Mouse (Mus musculus) mammary gland, adult 2 months (tissue): ENCODE data around the gene Gm6358. TPM values are rescaled to one million over a fixed set of nuclear protein-coding genes. Genes with fewer than 3 reads are reported as not detected.

Experiments
- polyA plus RNA-seq: library from polyadenylated mRNA; depleted of rRNA; stranded (reverse); fragments of >200 nt; gene quantifications from 2 replicates; pipeline ENCODE4 v1.2.3, GENCODE M21; 2012; ENCODE audit warnings: low replicate concordance; rRNA removed

Gene Gm6358
- polyA plus RNA-seq: not detected in 2 replicates

DNA sequence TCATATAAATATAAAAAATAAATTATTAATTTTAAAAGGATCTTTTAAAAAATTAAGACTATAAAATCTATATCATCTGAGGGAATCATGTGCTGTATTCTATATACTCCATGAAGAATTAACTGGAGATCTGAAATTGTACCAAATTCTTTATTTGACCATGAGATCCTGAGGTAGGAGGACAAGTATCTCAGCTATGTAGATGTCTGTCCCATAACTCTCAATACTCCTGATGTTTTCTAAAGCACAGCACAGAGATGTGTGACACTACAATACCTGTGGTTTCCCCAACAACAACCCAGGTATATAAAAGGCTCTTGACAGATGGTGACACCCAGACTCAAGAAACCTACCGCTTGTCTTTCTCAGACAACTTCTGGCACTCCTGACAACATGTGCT lies at the start of gene Gm6358:
TSS of gene Gm6358 (plus strand) at position 301 of the 400 bp plus-strand sequence.

GRCm38 (mm10) chr16:89150786-89151185 lies 10.1 kb downstream of the Gm6358 start, which contains the start of gene Gm10061:
Gm10061 (plus strand) TSS chr16:89151086.

GRCm38 (mm10) chr16:89157652-89158051 lies 17.0 kb downstream of the Gm6358 start, which contains the start of gene Gm9789:
Gm9789 (plus strand) TSS chr16:89157952.

GRCm38 (mm10) chr16:89169190-89169589 lies 28.5 kb downstream of the Gm6358 start, which contains the start of gene Gm7735:
Gm7735 (plus strand) TSS chr16:89169490.

DNA sequence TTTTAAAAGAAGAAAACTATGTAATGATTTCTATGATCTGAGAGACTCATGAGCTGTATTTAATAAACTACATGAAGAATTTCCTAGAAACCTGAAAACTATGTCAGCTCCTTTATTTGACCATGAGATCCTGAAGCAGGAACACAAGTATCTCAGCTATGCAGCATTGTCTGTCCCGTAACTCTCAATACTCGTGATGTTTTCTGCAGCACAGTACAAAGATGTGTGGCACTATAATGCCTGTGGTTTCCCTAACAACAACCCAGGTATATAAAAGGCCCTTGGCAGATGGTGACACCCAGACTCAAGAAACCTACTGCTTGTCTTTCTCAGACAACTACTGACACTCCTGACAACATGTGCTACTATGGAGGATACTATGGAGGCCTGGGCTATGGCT lies 33.8 kb downstream of the Gm6358 start, which contains the start of gene 1110057P08Rik:
TSS of gene 1110057P08Rik (plus strand) at position 301 of the 400 bp plus-strand sequence.

Other genes starting within 250 kb of the Gm6358 start
- not detected in 2 replicates for gene Krtap19-5, start 244.4 kb upstream of the Gm6358 start, polyA plus RNA-seq
- gene Krtap19-9b, start 208.6 kb upstream of the Gm6358 start, polyA plus RNA-seq: not detected in 2 replicates
- gene Krtap16-3, start 178.0 kb upstream of the Gm6358 start, polyA plus RNA-seq: not detected in 2 replicates
- gene Krtap22-2, start 130.1 kb upstream of the Gm6358 start, polyA plus RNA-seq: not detected in 2 replicates
- gene Gm10229, start 125.6 kb upstream of the Gm6358 start, polyA plus RNA-seq: not detected in 2 replicates
- not detected in 2 replicates for gene Krtap6-1, start 109.2 kb upstream of the Gm6358 start, polyA plus RNA-seq
- not detected in 2 replicates for gene Gm10228, start 99.4 kb upstream of the Gm6358 start, polyA plus RNA-seq
- not detected in 2 replicates for gene Krtap6-5, start 93.0 kb upstream of the Gm6358 start, polyA plus RNA-seq
- not detected in 2 replicates for gene 1110025L11Rik, start 76.8 kb upstream of the Gm6358 start, polyA plus RNA-seq
- not detected in 2 replicates for gene Krtap6-3, start 56.8 kb upstream of the Gm6358 start, polyA plus RNA-seq
- gene Gm10061, start 10.2 kb downstream of the Gm6358 start, polyA plus RNA-seq: not detected in 2 replicates
- not detected in 2 replicates for gene Gm9789, start 17.1 kb downstream of the Gm6358 start, polyA plus RNA-seq
- not detected in 2 replicates for gene Gm7735, start 28.6 kb downstream of the Gm6358 start, polyA plus RNA-seq
- not detected in 2 replicates for gene 1110057P08Rik, start 33.9 kb downstream of the Gm6358 start, polyA plus RNA-seq
- gene Krtap20-2, start 65.0 kb downstream of the Gm6358 start, polyA plus RNA-seq: not detected in 2 replicates